ENCODE assay signal across 10 mouse cellular contexts in genomic region chr14:33296698-33297341, GRCm38 (mm10).
DNase-seq lines count a peak whose midpoint lies in the region; ATAC-seq lines count a peak whose summit lies in the region.
"Had no signal": no experiment of that assay in that cellular context is flagged by ENCODE, and none has a peak within 500 bp of the region (broad histone marks: within the 10 kb centered on the region; RNA-seq: fewer than 3 reads in every experiment).

No protein-coding gene starts in this region.

- H3K27me3 ChIP-seq in hindbrain, embryonic 10.5 days (ENCODE audit: insufficient read depth, poor library complexity, severe bottlenecking), result no peaks in the 10 kb centered on the region
- H3K27me3 ChIP-seq: embryonic facial prominence, embryonic 12.5 days had no signal

- no peaks in the 10 kb centered on the region for H3K9me3 ChIP-seq in hindbrain, embryonic 10.5 days
- H3K9me3 ChIP-seq: embryonic facial prominence, embryonic 12.5 days had no signal

- DNase-seq in left cerebral cortex, adult 11 months (ENCODE audit: low spot score), result peak; percentile 76
- DNase-seq in left cerebral cortex, postnatal 4 days, result no peak
- DNase-seq in hindbrain, embryonic 10.5 days (ENCODE audit: low spot score), result no peak
- DNase-seq in layer of hippocampus, postnatal 36 days, result peak; percentile 59
- DNase-seq in right cerebral cortex, adult 2 months (ENCODE audit: low spot score in 2 of 2), result peak; percentile 59 to 80
- no peak for DNase-seq in thymus, postnatal 4 days
- no peak for DNase-seq in embryo, embryonic 10.5 days (ENCODE audit: low spot score)

- no peak for ATAC-seq in erythroblast, adult 5-6 weeks (replicated peaks; ENCODE audit: low FRiP score, poor library complexity, severe bottlenecking)
- ATAC-seq: intestine, postnatal 0 days had no signal

- intact Hi-C loops in left cerebral cortex, postnatal 4 days (cut with DNase I), result no loop called here

- WGBS in hindbrain, embryonic 10.5 days, result 81% methylated on average over 16 of the region's 16 CpGs

- H3K27ac ChIP-seq in hindbrain, embryonic 10.5 days, result 0 out of 2 replicates have a peak overlapping the region, but pooled peaks have one; percentile 2
- H3K27ac ChIP-seq: embryonic facial prominence, embryonic 12.5 days had no signal

- H3K4me3 ChIP-seq in hindbrain, embryonic 10.5 days, result no peak overlapping the region
- H3K4me3 ChIP-seq: embryonic facial prominence, embryonic 12.5 days had no signal

- H3K4me1 ChIP-seq in hindbrain, embryonic 10.5 days (replicated peaks), result peaks cover 12% of the 10 kb centered on the region

- no peaks in the 10 kb centered on the region for H3K36me3 ChIP-seq in hindbrain, embryonic 10.5 days
- H3K36me3 ChIP-seq: embryonic facial prominence, embryonic 12.5 days had no signal

Comparison
In these comparisons a context has a peak if more than half of its experiments do, and no peak if none do; other contexts are left out.
1. DNase-seq: peak in left cerebral cortex, adult 11 months (single experiment), layer of hippocampus, postnatal 36 days (2 of 2) and right cerebral cortex, adult 2 months (2 of 2); none in left cerebral cortex, postnatal 4 days (single experiment), hindbrain, embryonic 10.5 days (single experiment), thymus, postnatal 4 days (single experiment) and embryo, embryonic 10.5 days (single experiment).